Mouse (Mus musculus) testis, postnatal 10 days (tissue): Measurements from ENCODE around the gene Alx3.
"Not testable (repeated sequence)": the region's sequence is repeated elsewhere in the genome, so short reads cannot be mapped to it uniquely, and the experiment has no call there.

ENCODE experiments used
- DNase-seq: peaks from one replicate; pipeline ENCODE4 v3.0.0; 2021; ENCODE audit warnings: low spot score

Gene Alx3

GRCm38 (mm10) chr3:107624424-107624823, 29.6 kb downstream of the Alx3 start:
- peak; percentile 30 for DNase-seq

GRCm38 (mm10) chr3:107625536-107625935, 30.7 kb downstream of the Alx3 start:
- DNase-seq: peak; percentile 33

GRCm38 (mm10) chr3:107626751-107627150, 31.9 kb downstream of the Alx3 start:
- peak; percentile 33 for DNase-seq

DNA sequence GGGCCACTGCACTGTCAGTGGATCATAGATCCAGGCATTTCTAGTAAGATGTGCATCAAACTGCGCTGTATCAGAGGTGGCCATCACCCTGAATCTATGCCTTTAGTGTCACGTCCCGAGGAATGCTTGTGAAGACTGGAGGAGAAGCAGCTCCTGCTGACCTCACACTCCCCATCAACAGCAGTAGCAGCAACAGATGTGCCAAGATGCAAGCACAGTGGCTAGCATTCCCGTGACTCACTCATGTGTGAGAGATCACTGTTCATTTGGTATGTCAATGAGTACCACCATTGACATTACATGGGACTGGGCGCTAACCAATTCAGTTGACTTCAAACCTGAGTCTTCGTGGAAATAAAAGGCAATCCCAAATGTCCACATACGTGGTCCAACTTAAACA, 32.8 kb downstream of the Alx3 start:
- DNase-seq: no peak

- DNase-seq: peak; percentile 9
Observed at GRCm38 (mm10) chr3:107628551-107628950, 33.7 kb downstream of the Alx3 start.

DNA sequence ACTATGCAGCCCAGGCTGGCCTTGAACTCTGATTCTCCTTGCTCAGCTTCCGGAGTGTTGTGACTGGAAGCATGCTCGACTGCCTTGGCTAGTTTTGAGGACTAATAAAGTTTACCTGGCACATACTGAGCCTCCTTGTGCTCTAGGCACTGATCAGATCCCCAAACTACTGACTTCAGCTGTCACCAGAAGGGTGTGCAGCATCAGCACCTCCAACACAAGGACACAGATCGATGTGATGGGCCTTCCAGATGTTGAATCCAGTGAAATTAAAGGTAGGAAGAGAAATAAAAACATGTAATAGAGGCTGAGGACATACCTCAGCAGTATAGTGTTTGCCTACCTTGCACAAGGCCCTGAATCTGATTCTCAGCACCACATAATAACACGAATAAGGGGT, 34.6 kb downstream of the Alx3 start:
- peak; percentile 7 for DNase-seq

DNA sequence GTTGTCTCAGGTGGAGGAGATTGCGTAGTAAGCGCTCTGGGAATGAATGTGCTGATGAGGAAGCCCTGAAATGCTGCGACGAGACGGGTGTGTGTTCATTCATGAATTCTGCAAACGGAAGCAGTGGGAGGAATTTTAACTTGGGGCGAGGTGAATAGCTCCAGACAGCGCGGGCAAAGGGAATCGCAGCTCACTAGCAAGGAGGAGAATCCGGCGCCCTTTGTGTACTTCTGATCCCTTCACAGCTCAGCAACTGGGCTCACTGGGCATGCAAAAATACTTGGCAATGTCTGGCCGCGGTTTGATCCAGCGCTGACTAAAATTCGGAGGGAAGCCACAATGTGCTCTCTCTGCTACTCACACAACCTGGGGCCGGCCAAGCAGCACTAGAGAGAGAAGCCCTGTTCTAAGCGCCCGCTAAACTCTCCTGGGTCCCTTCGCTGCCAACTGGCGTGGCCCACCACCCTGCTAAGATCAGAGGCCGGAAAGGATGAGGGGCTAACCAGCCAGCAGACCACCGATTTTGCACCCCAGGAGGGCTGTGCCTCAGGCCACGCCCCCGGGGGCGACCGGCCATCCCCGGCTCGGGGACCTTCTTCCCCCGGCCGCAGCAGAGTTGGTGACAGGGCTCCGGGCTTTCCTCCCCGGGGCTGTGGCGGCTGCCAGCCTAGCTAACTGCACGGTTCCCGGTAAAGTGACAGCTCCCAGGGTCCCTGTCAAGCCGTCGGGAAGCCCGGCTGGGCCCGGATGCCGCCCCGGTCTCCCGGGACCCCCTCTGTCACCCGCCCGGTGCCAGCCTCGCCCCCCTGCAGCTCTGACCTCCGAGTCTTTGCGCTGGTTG, 36.1 kb downstream of the Alx3 start, which contains the start of gene Gm10961:
Gene Gm10961 (plus strand): TSS at position 641 of the 841 bp plus-strand sequence.
- peak; percentile 71 for DNase-seq

GRCm38 (mm10) chr3:107631523-107631958, 36.7 kb downstream of the Alx3 start, which contains the start of gene Strip1:
Gene Strip1 (minus strand): TSS chr3:107631694.
- peak; percentile 93 for DNase-seq

GRCm38 (mm10) chr3:107632786-107633185, 38.0 kb downstream of the Alx3 start:
- peak; percentile 26 for DNase-seq

- DNase-seq: peak; percentile 19
Observed at GRCm38 (mm10) chr3:107633906-107634305, 39.1 kb downstream of the Alx3 start.

GRCm38 (mm10) chr3:107635836-107636235, 41.0 kb downstream of the Alx3 start:
- no peak for DNase-seq

DNA sequence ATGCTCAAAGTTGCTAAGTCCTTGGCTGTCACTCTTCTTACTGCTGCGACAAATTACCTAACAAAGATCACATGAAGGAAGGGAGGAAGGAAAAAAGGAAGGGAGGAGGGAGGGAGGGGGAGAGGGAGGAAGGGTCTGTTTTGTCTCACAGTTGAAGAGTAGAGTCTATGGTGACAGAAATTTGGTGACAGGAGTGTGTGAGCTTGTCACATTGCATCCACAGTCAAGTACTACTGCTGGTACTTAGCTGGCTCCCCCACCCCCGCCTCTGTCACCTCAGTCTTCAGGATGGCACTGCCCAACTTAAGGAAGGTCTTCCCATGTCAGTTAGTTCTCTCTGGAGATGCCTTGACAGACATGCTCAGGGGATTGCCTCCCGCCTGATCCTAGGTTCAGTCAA, 41.4 kb downstream of the Alx3 start:
- no peak for DNase-seq

DNA sequence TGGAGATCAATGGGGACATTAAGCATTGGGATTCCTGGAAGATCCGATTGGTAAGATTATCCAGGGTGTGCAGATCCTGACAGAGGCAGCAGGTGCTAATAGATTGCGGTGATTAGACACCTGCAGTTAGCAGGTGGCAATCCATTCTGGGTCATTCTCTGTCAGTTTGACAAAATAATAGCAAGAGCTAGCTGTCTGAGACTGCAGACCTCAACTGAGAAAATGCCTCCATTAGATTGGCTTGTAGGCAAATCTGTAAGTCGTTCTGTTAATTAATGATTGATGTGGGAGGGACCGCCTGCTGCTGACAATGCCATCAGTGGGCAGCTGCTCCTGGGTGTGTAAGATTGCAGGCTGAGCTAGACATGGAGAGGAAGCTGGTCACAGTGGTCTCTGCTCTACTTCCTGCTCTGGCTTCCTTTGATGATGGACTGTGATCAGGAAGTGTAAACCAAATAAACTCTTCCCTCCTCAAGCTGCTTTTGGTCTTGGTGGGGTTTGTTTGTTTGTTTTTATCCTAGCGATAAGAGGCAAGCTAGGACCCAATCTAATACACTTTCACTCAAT, 42.9 kb downstream of the Alx3 start:
- DNase-seq: peak; percentile 6

DNA sequence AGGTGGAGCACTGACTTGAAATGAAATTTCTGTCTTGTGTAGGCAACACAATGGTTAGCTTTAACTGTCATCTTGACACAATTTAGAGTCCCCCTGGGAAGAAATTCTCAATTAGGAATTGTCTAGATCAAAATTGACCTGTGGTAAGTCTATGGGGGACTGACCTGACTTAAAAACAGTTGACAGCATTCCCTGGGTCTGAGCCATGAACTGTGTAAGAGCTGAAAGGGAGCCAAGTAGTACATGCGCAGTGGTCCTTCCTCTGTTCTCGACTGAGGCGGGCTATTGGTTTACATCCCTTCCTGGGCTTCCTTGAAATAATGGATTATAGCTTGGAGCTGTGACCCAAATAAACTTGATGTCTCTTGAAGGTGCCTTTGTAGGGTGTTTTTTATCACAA, 52.1 kb downstream of the Alx3 start:
- no peak for DNase-seq

DNA sequence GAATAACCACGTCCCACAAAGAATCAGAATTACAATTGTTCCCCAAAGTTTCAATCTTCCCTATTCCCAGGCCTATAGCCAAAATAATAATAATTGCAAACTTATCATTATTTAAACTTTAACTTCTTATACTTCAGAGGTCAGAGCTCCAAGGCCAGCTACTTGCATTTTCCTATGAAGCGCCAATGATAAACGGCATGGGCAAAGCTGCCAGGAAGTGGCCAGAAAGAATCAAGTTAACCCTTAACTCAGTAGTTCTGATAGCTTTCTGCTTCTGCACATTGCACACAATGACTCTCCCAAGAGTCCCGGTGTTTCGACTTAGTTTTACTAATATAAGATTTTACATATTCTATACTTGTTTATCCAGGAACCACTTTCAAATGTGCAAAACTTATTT, 55.4 kb downstream of the Alx3 start:
- not testable (repeated sequence) for DNase-seq

DNA sequence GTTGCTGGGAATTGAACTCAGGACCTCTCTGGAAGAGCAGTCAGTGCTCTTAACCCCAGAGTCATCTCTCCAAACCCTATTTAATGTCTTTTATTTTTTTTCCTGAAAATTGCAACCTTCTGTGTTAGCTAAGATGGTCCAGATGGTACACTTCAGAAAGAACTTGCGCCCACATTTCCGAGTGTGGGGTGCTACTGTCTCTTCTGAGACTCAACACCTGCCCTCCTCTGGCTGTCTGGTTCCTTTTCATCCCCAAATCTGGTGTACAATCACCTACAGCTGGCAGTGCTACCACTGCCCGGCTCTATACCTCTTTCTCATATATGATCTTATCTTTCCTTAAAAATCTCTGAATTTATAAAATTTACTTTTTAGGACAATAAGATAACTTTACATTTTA, 58.1 kb downstream of the Alx3 start:
- no peak for DNase-seq

- no peak for DNase-seq
Observed at GRCm38 (mm10) chr3:107654861-107655260, 60.0 kb downstream of the Alx3 start.
